Mouse (Mus musculus): Measurements from ENCODE around the gene Nkapd1. TPM values are rescaled to one million over a fixed set of nuclear protein-coding genes. Genes with fewer than 3 reads are reported as not detected.

The Nkapd1 gene
- polyA plus RNA-seq, 1 experiment, result 14.1 TPM

- Histone ChIP-seq H3K4me3 (ENCODE audit: insufficient read depth, low read length) (peak overlapping the region; percentile 78), H3K27ac (ENCODE audit: insufficient read depth, low read length) (no peak overlapping the region), H3K4me1 (ENCODE audit: control insufficient read depth, insufficient read depth, low read length) (peaks cover 9% of the 10 kb centered on the region)
- TF ChIP-seq POLR2A (IDR thresholded peaks at IDR 0.05; ENCODE audit: extremely low read depth, insufficient read depth, low read length) (no peak), CTCF (IDR thresholded peaks at IDR 0.05; ENCODE audit: extremely low read depth, insufficient read depth, low read length) (no peak)
Measured at GRCm38 (mm10) chr9:50602055-50602845, 15.0 kb downstream of the Nkapd1 start.

- no peak for TF ChIP-seq CTCF (IDR thresholded peaks at IDR 0.05; ENCODE audit: extremely low read depth, insufficient read depth, low read length)
- TF ChIP-seq POLR2A (IDR thresholded peaks at IDR 0.05; ENCODE audit: extremely low read depth, insufficient read depth, low read length), result no peak
- Histone ChIP-seq H3K27ac (ENCODE audit: insufficient read depth, low read length) (no peak overlapping the region), H3K4me3 (ENCODE audit: insufficient read depth, low read length) (no peak overlapping the region), H3K4me1 (ENCODE audit: control insufficient read depth, insufficient read depth, low read length) (peaks cover 9% of the 10 kb centered on the region)
Measured at GRCm38 (mm10) chr9:50601536-50601935, 15.7 kb downstream of the Nkapd1 start.

DNA sequence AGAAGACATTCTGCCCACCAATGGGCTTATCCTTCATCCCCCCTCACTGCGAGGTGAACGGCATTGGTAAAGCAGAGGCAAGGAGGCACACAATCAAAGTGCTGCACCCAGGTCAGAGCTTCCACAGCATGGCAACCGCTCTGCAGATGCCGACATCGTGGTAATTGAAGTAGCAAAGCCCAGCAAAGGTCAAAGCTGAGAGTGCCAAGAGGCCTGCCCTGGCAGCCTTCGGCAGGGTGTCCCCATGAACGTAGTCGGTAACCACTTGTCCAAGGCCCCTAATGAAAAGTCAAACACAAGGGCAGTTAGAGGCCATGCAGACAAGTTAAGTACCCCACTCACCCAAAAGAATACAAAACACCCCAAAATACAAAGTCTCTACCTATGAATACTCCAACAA is 20.3 kb downstream of the Nkapd1 start:
- Histone ChIP-seq H3K4me1 (ENCODE audit: control insufficient read depth, insufficient read depth, low read length) (peaks cover under 1% of the 10 kb centered on the region), H3K27ac (ENCODE audit: insufficient read depth, low read length) (no peak overlapping the region), H3K4me3 (ENCODE audit: insufficient read depth, low read length) (no peak overlapping the region)
- no peak for TF ChIP-seq CTCF (IDR thresholded peaks at IDR 0.05; ENCODE audit: extremely low read depth, insufficient read depth, low read length)
- no peak for TF ChIP-seq POLR2A (IDR thresholded peaks at IDR 0.05; ENCODE audit: extremely low read depth, insufficient read depth, low read length)

DNA sequence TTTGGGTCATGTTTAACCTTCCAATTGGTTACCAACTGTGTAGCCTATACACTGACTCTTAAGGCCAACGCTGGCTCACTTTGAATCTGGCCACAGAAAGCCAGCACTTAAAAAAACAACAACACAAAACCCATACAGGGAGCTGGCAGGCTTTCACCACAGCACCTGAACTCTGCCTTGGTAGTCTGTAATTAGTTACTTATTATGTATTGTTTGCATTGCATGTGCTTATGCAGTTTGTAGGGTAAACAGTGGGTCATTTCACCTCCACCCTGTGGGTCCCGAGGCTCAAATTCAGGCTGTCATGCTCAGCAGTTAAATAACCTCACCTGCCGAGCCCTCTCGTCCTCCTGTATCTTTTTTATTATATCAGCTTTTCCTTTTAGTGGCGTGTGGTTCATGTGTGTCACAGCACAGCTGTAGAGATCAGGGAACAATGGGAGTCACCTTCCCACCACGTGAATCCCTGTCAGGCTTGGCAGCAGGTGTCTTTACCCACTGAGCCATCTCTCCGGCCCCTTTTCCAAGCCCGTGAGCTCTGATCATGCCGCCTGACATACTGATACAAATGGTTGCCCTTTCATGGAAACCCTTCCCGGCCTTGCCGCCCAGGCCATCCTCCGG is 22.4 kb downstream of the Nkapd1 start:
- no peak overlapping the region for H3K4me3 ChIP-seq (ENCODE audit: insufficient read depth, low read length)
- H3K4me1 ChIP-seq (ENCODE audit: control insufficient read depth, insufficient read depth, low read length), result no peaks in the 10 kb centered on the region
- no peak overlapping the region for H3K27ac ChIP-seq (ENCODE audit: insufficient read depth, low read length)
- TF ChIP-seq CTCF (IDR thresholded peaks at IDR 0.05; ENCODE audit: extremely low read depth, insufficient read depth, low read length) (no peak), POLR2A (IDR thresholded peaks at IDR 0.05; ENCODE audit: extremely low read depth, insufficient read depth, low read length) (no peak)

GRCm38 (mm10) chr9:50593544-50593943 is 23.7 kb downstream of the Nkapd1 start:
- Histone ChIP-seq H3K4me1 (ENCODE audit: control insufficient read depth, insufficient read depth, low read length) (no peaks in the 10 kb centered on the region), H3K27ac (ENCODE audit: insufficient read depth, low read length) (no peak overlapping the region), H3K4me3 (ENCODE audit: insufficient read depth, low read length) (no peak overlapping the region)
- TF ChIP-seq CTCF (IDR thresholded peaks at IDR 0.05; ENCODE audit: extremely low read depth, insufficient read depth, low read length) (peak; percentile 34), POLR2A (IDR thresholded peaks at IDR 0.05; ENCODE audit: extremely low read depth, insufficient read depth, low read length) (no peak)

DNA sequence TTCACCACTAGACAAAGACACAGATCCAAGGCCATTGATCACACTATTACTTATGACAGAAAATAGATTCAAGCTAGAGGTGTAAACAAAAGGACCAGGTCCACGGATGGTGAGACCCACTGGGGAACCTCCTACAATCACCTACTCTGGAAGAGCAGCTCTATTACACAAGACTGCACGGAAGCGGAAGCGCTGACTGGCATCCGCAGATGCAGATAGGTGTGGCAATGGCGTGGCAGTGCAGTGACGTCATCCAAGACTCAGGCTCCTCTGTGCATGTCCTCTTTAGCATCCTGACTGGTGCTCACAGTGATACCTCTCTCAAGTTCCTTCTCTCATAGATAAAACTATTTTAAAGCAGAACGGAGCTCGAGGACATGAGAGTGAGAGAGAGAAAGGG is 24.3 kb downstream of the Nkapd1 start:
- no peaks in the 10 kb centered on the region for H3K4me1 ChIP-seq (ENCODE audit: control insufficient read depth, insufficient read depth, low read length)
- H3K27ac ChIP-seq (ENCODE audit: insufficient read depth, low read length), result no peak overlapping the region
- H3K4me3 ChIP-seq (ENCODE audit: insufficient read depth, low read length), result no peak overlapping the region
- no peak for TF ChIP-seq CTCF (IDR thresholded peaks at IDR 0.05; ENCODE audit: extremely low read depth, insufficient read depth, low read length)
- TF ChIP-seq POLR2A (IDR thresholded peaks at IDR 0.05; ENCODE audit: extremely low read depth, insufficient read depth, low read length), result no peak

GRCm38 (mm10) chr9:50590856-50591518 is 26.3 kb downstream of the Nkapd1 start:
- H3K4me1 ChIP-seq (ENCODE audit: control insufficient read depth, insufficient read depth, low read length), result no peaks in the 10 kb centered on the region
- no peak overlapping the region for H3K4me3 ChIP-seq (ENCODE audit: insufficient read depth, low read length)
- H3K27ac ChIP-seq (ENCODE audit: insufficient read depth, low read length), result no peak overlapping the region
- TF ChIP-seq POLR2A (IDR thresholded peaks at IDR 0.05; ENCODE audit: extremely low read depth, insufficient read depth, low read length) (no peak), CTCF (IDR thresholded peaks at IDR 0.05; ENCODE audit: extremely low read depth, insufficient read depth, low read length) (no peak)

GRCm38 (mm10) chr9:50586955-50587354 is 30.3 kb downstream of the Nkapd1 start:
- no peak overlapping the region for H3K4me3 ChIP-seq (ENCODE audit: insufficient read depth, low read length)
- TF ChIP-seq POLR2A (IDR thresholded peaks at IDR 0.05; ENCODE audit: extremely low read depth, insufficient read depth, low read length), result no peak
- no peaks in the 10 kb centered on the region for H3K4me1 ChIP-seq (ENCODE audit: control insufficient read depth, insufficient read depth, low read length)
- no peak overlapping the region for H3K27ac ChIP-seq (ENCODE audit: insufficient read depth, low read length)

DNA sequence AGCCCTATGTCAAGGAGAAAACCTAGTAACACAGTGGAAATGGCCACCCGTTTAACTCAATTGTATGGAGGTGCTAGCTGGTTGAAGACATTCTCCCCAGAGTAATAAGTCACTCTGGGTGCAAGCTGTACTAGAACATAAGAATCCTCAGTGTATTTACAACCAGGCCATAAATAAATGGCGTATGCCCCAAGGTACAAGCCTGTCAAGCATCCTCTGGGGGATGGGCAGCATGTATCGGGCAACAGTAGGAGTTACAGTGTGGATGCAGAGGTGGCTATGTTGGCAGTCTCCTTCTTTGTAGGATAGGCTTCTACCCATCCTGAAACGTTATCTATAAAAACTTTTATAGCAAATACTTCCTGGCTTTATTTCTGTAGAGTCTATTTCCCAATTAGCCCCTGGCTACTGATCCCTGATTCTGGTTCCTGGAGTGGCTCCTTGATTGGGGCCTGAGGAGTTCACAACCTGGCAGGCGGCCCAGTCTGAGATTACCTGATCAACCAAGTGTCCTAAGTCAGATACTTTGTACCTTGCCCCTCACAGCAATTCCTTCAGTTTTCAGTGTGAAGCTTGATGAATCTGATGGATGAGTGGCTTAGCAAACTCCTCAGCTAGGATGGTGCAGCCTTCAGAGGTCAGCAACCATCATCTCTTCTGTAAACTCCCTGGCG is 32.0 kb downstream of the Nkapd1 start:
- Histone ChIP-seq H3K4me1 (ENCODE audit: control insufficient read depth, insufficient read depth, low read length) (no peaks in the 10 kb centered on the region), H3K4me3 (ENCODE audit: insufficient read depth, low read length) (no peak overlapping the region), H3K27ac (ENCODE audit: insufficient read depth, low read length) (no peak overlapping the region)
- TF ChIP-seq POLR2A (IDR thresholded peaks at IDR 0.05; ENCODE audit: extremely low read depth, insufficient read depth, low read length) (no peak), CTCF (IDR thresholded peaks at IDR 0.05; ENCODE audit: extremely low read depth, insufficient read depth, low read length) (no peak)

All from cortical plate, adult 2 months (tissue).